Mouse (Mus musculus) adrenal gland, adult 18-20 months (tissue): ENCODE data around the gene Cyth2. TPM values are rescaled to one million over a fixed set of nuclear protein-coding genes. Genes with fewer than 3 reads are reported as not detected.

Experiments used
- DNase-seq, 2 experiments: peaks; one replicate each; pipeline ENCODE4 v3.0.0; 2021 to 2022; ENCODE audit warnings: low spot score in 2 of 2
- total RNA-seq, 2 experiments: library from RNA; stranded (reverse); gene quantifications; 1 replicate in 1 of 2; 2 replicates in 1 of 2; pipeline ENCODE4 v1.2.3; 2021

Gene Cyth2
- total RNA-seq, 2 experiments from 2014 or later, result 92.9 to 117 TPM

DNA sequence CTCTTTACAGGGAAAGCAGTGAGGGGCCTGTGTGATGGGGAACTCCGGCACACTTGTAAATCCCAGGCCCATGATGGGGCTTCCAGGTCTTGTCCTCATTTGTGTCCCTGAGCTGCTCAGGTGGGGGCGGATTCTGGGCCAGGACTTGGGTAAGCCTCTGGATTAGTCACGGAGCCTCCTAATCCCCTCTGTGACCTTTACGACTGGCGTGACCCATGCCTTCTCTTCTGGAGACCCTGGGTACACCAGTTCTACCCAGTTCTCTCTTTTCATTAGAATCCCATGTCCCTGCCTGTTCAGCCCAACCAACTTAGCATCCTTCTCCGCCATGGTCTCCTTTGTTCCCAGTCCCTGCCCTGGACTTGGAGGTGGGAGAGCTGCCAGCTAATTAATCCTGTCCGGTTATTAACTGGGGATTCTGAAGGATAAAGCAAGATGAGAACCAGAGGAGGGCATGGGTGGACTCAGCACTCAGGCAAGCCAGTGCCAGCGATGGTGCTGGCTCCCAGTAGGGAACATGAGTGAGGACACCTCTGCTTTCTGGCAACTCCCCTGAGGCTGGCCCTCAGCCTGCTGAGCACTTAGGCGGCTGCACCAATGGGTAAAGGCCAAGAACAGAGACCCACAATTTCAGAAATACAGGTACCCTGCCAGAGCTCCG is 1.1 kb upstream of the Cyth2 start:
- no peak for DNase-seq

GRCm38 (mm10) chr7:45814841-45815240 is 460 bp upstream of the Cyth2 start:
- no peak for DNase-seq

GRCm38 (mm10) chr7:45812921-45813320 is 1.5 kb downstream of the Cyth2 start:
- DNase-seq, result no peak

DNA sequence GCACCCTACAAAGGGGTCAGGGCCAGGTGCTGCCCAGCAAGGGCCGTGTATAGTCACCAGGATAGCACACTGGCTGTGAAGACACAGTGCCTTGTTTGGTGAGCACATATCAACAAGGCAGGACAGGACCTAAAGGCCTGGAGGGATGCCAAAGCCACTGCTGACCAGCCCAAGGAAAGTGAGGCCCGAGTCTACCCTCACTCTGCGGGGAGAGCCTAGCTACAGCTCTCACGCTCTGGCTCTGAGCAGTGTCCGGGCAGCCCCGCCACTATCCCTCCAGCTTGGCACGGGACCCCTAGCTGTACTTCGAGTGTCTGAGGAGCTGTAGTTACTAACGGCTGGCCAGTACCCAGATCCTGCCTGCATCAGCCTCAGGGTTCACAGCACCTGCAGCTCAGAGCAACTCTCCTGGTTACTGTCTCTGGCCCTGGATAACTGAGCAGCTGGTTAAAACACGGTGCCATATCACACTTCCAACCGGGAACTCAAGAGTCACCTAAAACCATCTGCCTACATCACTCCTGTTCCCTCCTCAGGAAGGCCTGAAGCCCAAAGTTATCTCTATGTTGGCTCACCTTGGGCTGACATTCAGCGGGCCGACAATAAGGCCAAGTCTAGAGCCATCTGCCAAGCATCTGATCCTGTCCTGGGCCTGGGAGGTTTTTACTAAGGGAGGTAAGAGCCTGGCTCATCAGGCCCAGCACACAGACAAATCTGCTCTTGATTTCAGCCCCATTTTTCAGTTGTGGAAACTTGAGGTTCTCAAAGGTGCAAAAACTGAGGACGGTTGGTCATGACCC is 4.9 kb downstream of the Cyth2 start:
- no peak for DNase-seq

DNA sequence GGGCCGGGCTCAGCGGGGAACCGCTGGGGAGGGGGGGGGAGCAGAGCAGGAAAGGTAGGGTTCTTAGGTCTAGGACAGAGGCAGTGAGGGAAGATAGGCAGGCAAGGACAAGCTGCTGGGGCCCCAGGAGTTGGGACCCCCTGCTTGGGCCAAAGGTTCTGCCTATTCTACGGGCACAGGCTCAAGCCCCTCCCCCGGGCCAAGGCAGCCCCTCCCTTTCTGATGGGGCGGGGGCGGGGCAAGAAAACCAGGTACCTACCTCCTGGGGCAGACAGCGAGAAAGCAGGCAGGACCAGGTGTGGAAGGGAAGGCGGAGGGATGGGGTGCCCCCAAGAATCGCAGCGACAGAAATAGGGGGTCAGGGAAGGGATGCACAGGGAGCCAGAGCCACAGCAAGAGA is 5.9 kb downstream of the Cyth2 start:
- no peak for DNase-seq

DNA sequence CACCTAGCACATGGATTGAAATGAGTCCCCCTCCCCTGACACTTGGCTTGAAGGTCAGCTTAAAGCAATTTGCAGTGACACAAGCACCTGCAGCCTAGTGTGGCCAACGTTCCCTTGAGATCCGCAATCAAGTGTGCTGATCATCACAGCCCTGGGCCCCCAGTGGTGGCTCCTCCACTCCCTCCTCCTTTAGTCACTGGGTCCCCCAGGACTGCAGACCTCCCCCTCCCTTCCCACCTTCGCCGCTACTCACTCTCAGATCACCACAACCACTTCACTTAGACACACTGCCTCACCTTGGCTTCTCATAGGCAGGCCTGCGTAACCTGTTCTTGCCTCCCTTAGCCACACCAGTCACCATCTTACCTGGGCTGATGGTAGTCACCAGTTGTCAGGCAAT is 8.4 kb downstream of the Cyth2 start:
- no peak for DNase-seq

DNA sequence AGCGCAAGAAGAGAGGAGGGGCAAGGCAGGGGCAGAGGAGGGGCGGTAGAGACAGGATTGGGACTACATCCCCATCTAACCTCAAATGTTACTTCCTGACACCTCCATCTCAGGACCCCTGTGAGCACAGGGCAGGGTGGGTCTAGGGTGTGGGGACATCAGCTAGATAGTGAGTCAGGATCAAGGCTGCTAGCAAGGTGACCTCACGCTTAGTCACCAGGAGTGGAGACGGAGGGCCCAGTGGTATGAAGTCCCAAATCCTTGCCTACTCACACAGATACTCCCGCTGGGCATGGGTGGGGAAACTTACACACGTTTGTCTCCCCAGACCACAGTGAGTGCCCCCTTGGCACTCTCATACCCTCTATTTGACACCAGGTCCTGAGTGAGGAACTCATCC is 11.8 kb downstream of the Cyth2 start:
- DNase-seq, result peak in 1 of 2 experiments; percentile 53

DNA sequence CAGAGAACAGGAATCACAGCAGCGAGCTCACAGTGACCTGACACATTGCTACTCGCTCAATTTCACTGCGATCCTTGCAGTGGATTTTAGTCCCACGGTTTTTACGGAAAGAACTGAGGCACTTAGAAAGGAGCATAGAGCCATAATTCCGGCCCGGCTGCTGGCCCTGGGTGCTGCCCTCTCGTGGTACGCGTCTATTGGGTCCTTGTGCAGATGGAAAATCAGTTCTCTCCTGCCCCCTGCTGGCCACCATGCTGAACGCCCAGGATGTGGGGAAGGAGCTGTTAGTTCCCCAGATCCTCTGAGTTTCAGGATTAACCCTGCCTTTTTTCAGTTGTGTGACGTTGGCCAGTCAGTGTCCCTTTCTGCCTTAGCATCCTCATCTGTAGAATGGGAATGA is 13.0 kb downstream of the Cyth2 start:
- DNase-seq, result peak; percentile 93 to 96

DNA sequence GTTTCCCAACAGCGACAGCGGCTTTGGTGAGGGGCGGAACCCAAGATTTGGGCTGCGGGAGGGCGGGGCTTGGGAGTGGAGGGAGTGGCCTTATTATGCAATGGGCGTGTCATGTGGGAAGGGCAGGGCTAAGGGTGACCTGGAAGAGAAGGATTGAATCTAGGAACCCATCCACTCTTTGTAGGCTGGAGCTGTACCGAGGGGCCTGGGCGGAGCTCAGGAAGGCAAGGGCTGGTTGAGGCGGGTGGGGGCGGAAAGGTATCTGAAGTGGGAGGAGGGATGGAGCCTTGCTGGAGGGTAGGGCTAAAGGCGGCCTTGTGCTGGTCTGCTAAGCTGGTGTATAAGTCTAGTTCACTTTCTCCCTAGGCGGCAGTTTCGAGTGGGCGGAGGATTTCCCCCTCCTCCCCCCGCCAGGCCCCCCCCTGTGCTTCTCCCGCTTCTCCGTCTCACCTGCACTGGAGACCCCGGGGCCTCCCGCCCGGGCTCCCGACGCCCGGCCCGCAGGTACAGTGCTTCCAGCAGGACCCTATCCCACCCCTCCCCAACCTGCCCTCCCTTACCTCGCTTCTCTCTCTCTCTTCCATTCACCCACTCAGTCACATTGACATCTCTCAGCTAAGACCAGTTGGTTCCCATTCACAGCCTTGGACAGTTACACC is 13.7 kb downstream of the Cyth2 start:
- DNase-seq, result no peak

GRCm38 (mm10) chr7:45800001-45800400 is 14.4 kb downstream of the Cyth2 start:
- DNase-seq, result no peak

GRCm38 (mm10) chr7:45798931-45799330 is 15.4 kb downstream of the Cyth2 start:
- no peak for DNase-seq

- no peak for DNase-seq
These were observed 15.9 kb downstream of the Cyth2 start for GRCm38 (mm10) chr7:45798511-45798836.

GRCm38 (mm10) chr7:45797661-45798510 is 16.5 kb downstream of the Cyth2 start:
- no peak for DNase-seq

GRCm38 (mm10) chr7:45796950-45797349 is 17.4 kb downstream of the Cyth2 start:
- no peak for DNase-seq

DNA sequence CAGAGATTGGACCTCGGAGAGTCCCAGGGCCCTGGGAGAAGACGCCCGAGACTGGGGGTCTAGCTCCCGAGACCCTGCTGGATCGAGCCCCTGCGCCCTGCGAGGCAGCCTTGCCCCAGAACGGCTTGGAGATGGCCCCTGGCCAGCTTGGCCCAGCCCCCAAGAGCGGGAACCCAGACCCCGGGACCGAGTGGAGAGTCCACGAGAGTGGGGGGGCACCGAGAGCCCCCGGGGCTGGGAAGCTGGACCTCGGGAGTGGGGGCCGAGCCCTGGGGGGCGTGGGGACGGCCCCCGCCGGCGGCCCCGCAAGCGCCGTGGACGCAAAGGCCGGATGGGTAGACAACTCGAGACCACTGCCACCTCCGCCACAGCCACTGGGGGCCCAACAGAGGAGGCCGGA is 19.4 kb downstream of the Cyth2 start:
- no peak for DNase-seq

GRCm38 (mm10) chr7:45793969-45794585 is 20.3 kb downstream of the Cyth2 start:
- no peak for DNase-seq

DNA sequence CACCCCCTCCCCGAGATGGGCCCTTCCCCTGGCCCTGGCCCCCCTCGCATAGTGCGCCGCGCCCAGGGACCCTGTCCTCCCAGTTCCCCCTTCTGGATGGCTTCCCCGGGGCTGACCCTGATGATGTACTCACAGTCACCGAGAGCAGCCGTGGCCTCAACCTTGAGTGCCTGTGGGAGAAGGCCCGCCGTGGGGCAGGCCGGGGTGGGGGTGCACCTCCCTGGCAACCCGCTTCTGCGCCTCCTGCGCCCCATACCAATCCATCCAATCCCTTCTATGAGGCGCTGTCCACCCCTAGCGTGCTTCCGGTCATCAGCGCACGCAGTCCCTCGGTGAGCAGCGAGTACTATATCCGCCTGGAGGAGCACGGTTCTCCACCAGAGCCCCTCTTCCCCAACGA is 21.1 kb downstream of the Cyth2 start:
- no peak for DNase-seq

DNA sequence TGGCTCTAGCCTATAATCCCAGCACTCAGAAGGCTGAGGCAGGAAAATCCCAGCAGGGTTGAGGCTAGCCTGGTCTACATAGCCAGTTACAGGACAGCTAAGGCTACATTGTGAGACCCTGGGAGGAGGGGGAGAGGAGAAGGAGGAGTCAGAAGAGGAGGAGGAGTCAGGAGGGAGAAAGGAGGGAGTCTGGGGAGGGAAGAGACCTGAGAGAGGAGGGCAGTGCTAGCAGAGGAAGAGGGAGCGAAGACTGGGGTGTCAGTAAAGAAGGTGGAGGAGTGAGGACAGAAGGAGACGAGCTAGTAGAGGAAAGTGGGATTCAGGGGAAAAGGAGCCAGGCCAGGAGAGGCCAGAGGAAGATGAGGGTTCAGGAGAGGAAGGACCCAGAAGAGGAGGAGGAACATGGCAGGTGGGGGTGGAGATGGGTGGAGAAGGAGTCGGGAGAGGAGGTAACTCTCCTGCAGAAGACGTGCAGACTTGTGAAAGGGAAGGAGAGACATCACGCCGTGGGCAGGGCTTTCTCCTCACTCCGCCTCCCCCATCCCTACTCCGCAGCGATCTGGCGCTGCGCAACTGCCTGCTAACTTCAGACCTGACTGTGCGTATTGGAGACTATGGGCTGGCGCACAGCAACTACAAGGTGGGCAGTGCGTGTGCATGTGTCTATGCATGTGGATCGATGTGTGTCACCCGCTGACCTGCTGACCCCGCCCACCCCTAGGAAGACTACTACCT is 22.5 kb downstream of the Cyth2 start:
- no peak for DNase-seq

DNA sequence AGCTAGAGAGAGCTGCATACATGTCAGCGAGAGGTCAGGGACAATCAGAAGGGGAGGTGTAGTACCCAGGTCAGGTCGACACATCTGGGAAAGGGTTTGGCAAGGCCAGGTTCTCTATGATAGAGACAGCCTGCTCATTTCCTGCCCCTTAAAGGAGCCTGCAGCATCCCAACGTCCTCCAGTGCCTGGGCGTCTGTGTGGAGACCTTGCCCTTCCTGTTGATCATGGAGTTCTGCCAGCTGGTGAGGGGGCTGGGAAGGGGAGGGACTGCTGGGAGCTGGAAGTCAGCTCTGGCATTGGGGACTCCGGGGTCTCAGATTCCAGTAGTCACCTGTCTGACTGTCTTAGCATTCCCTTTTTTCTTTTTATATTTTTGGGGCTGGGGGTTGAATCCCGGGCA is 23.7 kb downstream of the Cyth2 start:
- DNase-seq, result no peak

- no peak for DNase-seq
These were observed 26.7 kb downstream of the Cyth2 start for GRCm38 (mm10) chr7:45787642-45788041.
